Mouse (Mus musculus): ENCODE measurements at regions not wholly inside any gene's neighbourhood (a gene's known extent, or its start where the extent isn't known, plus 50 kb on each side); places are given as distances from the start of the nearest gene placed in this dataset.

- ATAC-seq (replicated peaks; ENCODE audit: low FRiP score) = no peak
- Histone ChIP-seq H3K4me2 (no peak overlapping the region), H3K9me3 (replicated peaks) (no peaks in the 10 kb centered on the region), H3K27me3 (no peaks in the 10 kb centered on the region), H3K4me3 (replicated peaks) (no peak overlapping the region), H3K36me3 (no peaks in the 10 kb centered on the region), H3K9ac (no peak overlapping the region), H3K4me1 (0 out of 2 replicates have a peak, but pooled peaks cover 4% of the 10 kb centered on the region), H3K27ac (no peak overlapping the region)
- 91% methylated on average over 9 of the region's 9 CpGs for WGBS
Measured at GRCm38 (mm10) chr9:67165486-67165885, 116.3 kb upstream of the Tpm1 start.

- Histone ChIP-seq H3K9ac (no peak overlapping the region), H3K27ac (no peak overlapping the region), H3K36me3 (no peaks in the 10 kb centered on the region), H3K4me2 (no peak overlapping the region), H3K9me3 (replicated peaks) (no peaks in the 10 kb centered on the region), H3K27me3 (no peaks in the 10 kb centered on the region), H3K4me3 (replicated peaks) (no peak overlapping the region), H3K4me1 (0 out of 2 replicates have a peak, but pooled peaks cover 4% of the 10 kb centered on the region)
- ATAC-seq (replicated peaks; ENCODE audit: low FRiP score) = no peak
- WGBS = 75% methylated on average over 6 of the region's 6 CpGs
Measured at GRCm38 (mm10) chr9:67163746-67164145, 114.5 kb upstream of the Tpm1 start.

- H3K36me3 ChIP-seq = no peaks in the 10 kb centered on the region
- H3K9ac ChIP-seq = no peak overlapping the region
- no peak overlapping the region for H3K4me3 ChIP-seq (replicated peaks)
- no peaks in the 10 kb centered on the region for H3K9me3 ChIP-seq (replicated peaks)
- 0 out of 2 replicates have a peak, but pooled peaks cover 8% of the 10 kb centered on the region for H3K4me1 ChIP-seq
- 78% methylated on average over 3 of the region's 3 CpGs for WGBS
- ATAC-seq (replicated peaks; ENCODE audit: low FRiP score) = no peak
- H3K27ac ChIP-seq = no peak overlapping the region
- H3K4me2 ChIP-seq = no peak overlapping the region
- H3K27me3 ChIP-seq = no peaks in the 10 kb centered on the region
Measured at GRCm38 (mm10) chr9:67160785-67161455, 111.7 kb upstream of the Tpm1 start.

- Histone ChIP-seq H3K36me3 (no peaks in the 10 kb centered on the region), H3K27ac (no peak overlapping the region), H3K4me3 (replicated peaks) (no peak overlapping the region), H3K4me1 (0 out of 2 replicates have a peak, but pooled peaks cover 8% of the 10 kb centered on the region), H3K4me2 (no peak overlapping the region), H3K27me3 (no peaks in the 10 kb centered on the region), H3K9me3 (replicated peaks) (no peaks in the 10 kb centered on the region), H3K9ac (no peak overlapping the region)
- WGBS = 83% methylated on average over 5 of the region's 5 CpGs
- no peak for ATAC-seq (replicated peaks; ENCODE audit: low FRiP score)
Measured at GRCm38 (mm10) chr9:67160350-67160749, 111.1 kb upstream of the Tpm1 start.

GRCm38 (mm10) chr9:67156590-67157259 is 107.5 kb upstream of the Tpm1 start:
- no peak overlapping the region for H3K27ac ChIP-seq
- H3K27me3 ChIP-seq = no peaks in the 10 kb centered on the region
- 0 out of 2 replicates have a peak, but pooled peaks have one; percentile 43 for ATAC-seq (replicated peaks; ENCODE audit: low FRiP score)
- 50% methylated on average over 3 of the region's 3 CpGs for WGBS
- H3K9me3 ChIP-seq (replicated peaks) = no peaks in the 10 kb centered on the region
- H3K4me2 ChIP-seq = no peak overlapping the region
- peaks cover 25% of the 10 kb centered on the region for H3K4me1 ChIP-seq
- H3K9ac ChIP-seq = no peak overlapping the region
- no peak overlapping the region for H3K4me3 ChIP-seq (replicated peaks)
- no peaks in the 10 kb centered on the region for H3K36me3 ChIP-seq

GRCm38 (mm10) chr9:67154062-67154461 is 104.9 kb upstream of the Tpm1 start:
- Histone ChIP-seq H3K4me1 (peaks cover 25% of the 10 kb centered on the region), H3K36me3 (no peaks in the 10 kb centered on the region), H3K9me3 (replicated peaks) (no peaks in the 10 kb centered on the region), H3K27ac (no peak overlapping the region), H3K4me2 (no peak overlapping the region), H3K4me3 (replicated peaks) (no peak overlapping the region), H3K27me3 (no peaks in the 10 kb centered on the region), H3K9ac (no peak overlapping the region)
- WGBS = 71% methylated on average over 6 of the region's 6 CpGs
- no peak for ATAC-seq (replicated peaks; ENCODE audit: low FRiP score)

GRCm38 (mm10) chr9:67153333-67153732 is 104.1 kb upstream of the Tpm1 start:
- H3K27ac ChIP-seq = 0 out of 2 replicates have a peak overlapping the region, but pooled peaks have one; percentile 9
- no peak for ATAC-seq (replicated peaks; ENCODE audit: low FRiP score)
- no peak overlapping the region for H3K4me3 ChIP-seq (replicated peaks)
- no peaks in the 10 kb centered on the region for H3K27me3 ChIP-seq
- peaks cover 25% of the 10 kb centered on the region for H3K4me1 ChIP-seq
- no peak overlapping the region for H3K4me2 ChIP-seq
- no peak overlapping the region for H3K9ac ChIP-seq
- H3K9me3 ChIP-seq (replicated peaks) = no peaks in the 10 kb centered on the region
- 76% methylated on average over 4 of the region's 4 CpGs for WGBS
- no peaks in the 10 kb centered on the region for H3K36me3 ChIP-seq

GRCm38 (mm10) chr9:67147656-67148055 is 98.5 kb upstream of the Tpm1 start:
- Histone ChIP-seq H3K4me2 (no peak overlapping the region), H3K27ac (no peak overlapping the region), H3K27me3 (no peaks in the 10 kb centered on the region), H3K36me3 (no peaks in the 10 kb centered on the region), H3K4me3 (replicated peaks) (no peak overlapping the region), H3K9ac (no peak overlapping the region), H3K9me3 (replicated peaks) (no peaks in the 10 kb centered on the region), H3K4me1 (peaks cover 22% of the 10 kb centered on the region)
- WGBS = 43% methylated on average over 7 of the region's 7 CpGs
- ATAC-seq (replicated peaks; ENCODE audit: low FRiP score) = no peak

- Histone ChIP-seq H3K27me3 (no peaks in the 10 kb centered on the region), H3K9me3 (replicated peaks) (no peaks in the 10 kb centered on the region), H3K4me2 (no peak overlapping the region), H3K9ac (no peak overlapping the region), H3K27ac (no peak overlapping the region), H3K4me3 (replicated peaks) (no peak overlapping the region), H3K36me3 (no peaks in the 10 kb centered on the region), H3K4me1 (peaks cover 20% of the 10 kb centered on the region)
- ATAC-seq (replicated peaks; ENCODE audit: low FRiP score) = no peak
- 92% methylated on average over 6 of the region's 6 CpGs for WGBS
Measured at GRCm38 (mm10) chr9:67145392-67145791, 96.2 kb upstream of the Tpm1 start.

GRCm38 (mm10) chr9:67144511-67144910 is 95.3 kb upstream of the Tpm1 start:
- no peak for ATAC-seq (replicated peaks; ENCODE audit: low FRiP score)
- peaks cover 23% of the 10 kb centered on the region for H3K4me1 ChIP-seq

GRCm38 (mm10) chr9:67140319-67140887 is 91.2 kb upstream of the Tpm1 start:
- H3K4me2 ChIP-seq = no peak overlapping the region
- H3K9me3 ChIP-seq (replicated peaks) = no peaks in the 10 kb centered on the region
- H3K4me1 ChIP-seq = peaks cover 22% of the 10 kb centered on the region
- 64% methylated on average over 7 of the region's 7 CpGs for whole genome bisulfite sequencing
- no peak for ATAC-seq (replicated peaks; ENCODE audit: low FRiP score)
- H3K27ac ChIP-seq = no peak overlapping the region
- no peak overlapping the region for H3K4me3 ChIP-seq (replicated peaks)
- no peaks in the 10 kb centered on the region for H3K36me3 ChIP-seq
- H3K27me3 ChIP-seq = no peaks in the 10 kb centered on the region
- no peak overlapping the region for H3K9ac ChIP-seq

More at GRCm38 (mm10) chr9:67144511-67144910, 95.3 kb upstream of the Tpm1 start:
- no peak overlapping the region for H3K9ac ChIP-seq
- H3K4me3 ChIP-seq (replicated peaks) = no peak overlapping the region
- no peaks in the 10 kb centered on the region for H3K9me3 ChIP-seq (replicated peaks)
- H3K36me3 ChIP-seq = no peaks in the 10 kb centered on the region
- no peaks in the 10 kb centered on the region for H3K27me3 ChIP-seq
- no peak overlapping the region for H3K4me2 ChIP-seq
- H3K27ac ChIP-seq = no peak overlapping the region

GRCm38 (mm10) chr9:67137681-67138080 is 88.5 kb upstream of the Tpm1 start:
- H3K27ac ChIP-seq = peak overlapping the region; percentile 74
- ATAC-seq (replicated peaks; ENCODE audit: low FRiP score) = peak; percentile 73
- WGBS = 32% methylated on average over 5 of the region's 5 CpGs
- H3K27me3 ChIP-seq = no peaks in the 10 kb centered on the region
- peaks cover 22% of the 10 kb centered on the region for H3K4me1 ChIP-seq
- no peaks in the 10 kb centered on the region for H3K36me3 ChIP-seq
- H3K4me2 ChIP-seq = no peak overlapping the region
- no peaks in the 10 kb centered on the region for H3K9me3 ChIP-seq (replicated peaks)
- H3K4me3 ChIP-seq (replicated peaks) = no peak overlapping the region
- H3K9ac ChIP-seq = no peak overlapping the region

Data from kidney, embryonic 15.5 days (tissue).